Mouse (Mus musculus): ENCODE measurements around the gene Cyp2b23.
"Not testable (repeated sequence)": the region's sequence is repeated elsewhere in the genome, so short reads cannot be mapped to it uniquely, and the experiment has no call there.

Gene Cyp2b23

GRCm38 (mm10) chr7:26686337-26686736 lies at the start of gene Cyp2b23:
Cyp2b23 (minus strand) TSS chr7:26686437.
- DNase-seq (ENCODE audit: extremely low read depth, insufficient read length, low spot score): no peak

GRCm38 (mm10) chr7:26711061-26711460 lies 24.8 kb upstream of the Cyp2b23 start:
- no peak for DNase-seq (ENCODE audit: extremely low read depth, insufficient read length, low spot score)

- no peak for DNase-seq (ENCODE audit: extremely low read depth, insufficient read length, low spot score)
Observed at GRCm38 (mm10) chr7:26707061-26707460, 20.8 kb upstream of the Cyp2b23 start.

GRCm38 (mm10) chr7:26706191-26706590 lies 20.0 kb upstream of the Cyp2b23 start:
- not testable (repeated sequence) for DNase-seq (ENCODE audit: extremely low read depth, insufficient read length, low spot score)

- no peak for DNase-seq (ENCODE audit: extremely low read depth, insufficient read length, low spot score)
Observed at GRCm38 (mm10) chr7:26700151-26700550, 13.9 kb upstream of the Cyp2b23 start.

GRCm38 (mm10) chr7:26685713-26686112 lies 524 bp downstream of the Cyp2b23 start:
- DNase-seq (ENCODE audit: extremely low read depth, insufficient read length, low spot score): no peak

- not testable (repeated sequence) for DNase-seq (ENCODE audit: extremely low read depth, insufficient read length, low spot score)
Observed at GRCm38 (mm10) chr7:26667466-26667865, 18.8 kb downstream of the Cyp2b23 start.

GRCm38 (mm10) chr7:26666011-26666410 lies 20.2 kb downstream of the Cyp2b23 start:
- no peak for DNase-seq (ENCODE audit: extremely low read depth, insufficient read length, low spot score)

GRCm38 (mm10) chr7:26618364-26618763 lies 67.9 kb downstream of the Cyp2b23 start, which contains the start of gene Vmn1r185:
Vmn1r185 (minus strand) TSS chr7:26618464.
- not testable (repeated sequence) for DNase-seq (ENCODE audit: extremely low read depth, insufficient read length, low spot score)

Measured in 3134 (cell line).